Mouse (Mus musculus) CD4-positive, CD25-positive, alpha-beta regulatory T cell, adult 2 months (primary cell): ENCODE data around the gene Tubb1.

ENCODE experiments used
- DNase-seq: peaks from one replicate; pipeline ENCODE4 v3.0.0-alpha.2; 2012; ENCODE audit warnings: low read depth, low spot score

The Tubb1 gene

DNA sequence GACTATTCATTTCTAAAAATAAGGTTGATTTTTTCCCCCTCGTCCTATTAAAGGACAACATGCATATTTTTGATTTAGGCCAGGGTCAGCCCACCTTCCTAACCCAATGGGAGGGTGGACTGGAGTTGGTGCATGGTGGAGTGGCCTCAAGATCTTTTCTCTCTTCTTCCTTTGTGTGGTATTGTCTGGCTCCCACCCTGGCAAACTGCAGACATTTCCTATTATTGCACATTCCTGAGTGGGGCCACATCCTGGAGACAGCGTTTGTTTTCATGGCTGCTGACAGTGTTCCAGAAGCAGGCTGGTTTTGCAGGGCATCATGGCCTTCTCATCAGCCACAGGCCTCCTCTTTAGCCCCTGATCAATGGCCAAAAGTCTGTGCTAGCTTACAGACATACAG is 7.4 kb upstream of the Tubb1 start:
- no peak for DNase-seq

DNA sequence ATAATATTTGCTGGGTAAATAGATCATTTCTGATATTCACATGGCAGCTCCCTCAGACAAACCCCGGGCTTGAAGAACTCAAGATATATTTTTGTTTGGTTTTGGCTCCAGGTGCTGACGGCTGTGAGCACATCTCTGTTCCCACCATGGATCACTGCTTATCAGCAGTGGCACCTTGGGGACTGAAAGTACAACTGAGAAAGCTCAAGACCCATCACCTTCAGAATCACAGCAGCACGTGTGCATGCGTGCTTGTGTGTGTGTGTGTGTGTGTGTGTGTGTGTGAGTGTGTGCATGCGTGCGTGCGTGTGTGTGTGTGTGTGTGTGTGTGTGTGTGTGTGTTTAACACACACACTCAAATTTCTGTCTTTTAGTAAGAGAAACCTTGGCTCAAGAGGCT is 6.1 kb upstream of the Tubb1 start:
- no peak for DNase-seq

DNA sequence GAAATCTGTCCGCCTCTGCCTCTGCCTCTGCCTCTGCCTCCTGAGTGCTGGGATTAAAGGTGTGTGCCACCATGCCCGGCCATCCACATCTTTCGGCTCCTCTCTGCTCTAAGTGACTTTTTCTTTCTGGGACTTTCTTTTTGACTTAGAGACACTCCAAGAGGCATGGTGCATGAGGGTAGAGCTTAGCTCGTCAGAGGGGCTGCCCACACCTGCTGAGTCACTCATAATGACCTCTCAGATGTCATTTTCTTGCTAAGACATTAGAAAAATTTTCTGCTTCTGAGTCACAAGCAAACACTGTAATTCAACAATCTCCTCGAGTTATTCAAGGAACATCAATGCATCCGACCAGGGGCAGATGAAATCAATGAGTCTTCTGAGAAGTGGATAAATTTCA is 5.5 kb upstream of the Tubb1 start:
- DNase-seq, result no peak

DNA sequence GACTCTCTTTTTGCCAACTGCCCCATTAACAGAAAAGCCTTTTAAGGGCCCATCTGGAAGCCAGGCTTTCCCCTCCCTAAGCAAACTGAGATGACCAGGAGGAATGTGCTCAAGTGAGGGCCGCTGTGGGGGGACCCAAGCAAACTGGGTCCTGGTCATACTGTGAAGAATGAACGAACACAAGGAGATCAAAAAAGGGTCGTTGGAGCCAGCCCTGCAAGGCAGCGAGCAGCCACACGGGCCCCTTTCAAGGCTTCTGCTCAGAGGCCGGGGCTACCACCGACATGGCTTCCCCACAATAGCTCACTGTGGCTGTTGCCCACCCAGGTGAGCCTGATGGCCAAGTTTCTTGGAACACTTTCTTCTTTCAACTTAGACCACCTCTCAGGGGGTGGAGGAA is 4.0 kb upstream of the Tubb1 start:
- DNase-seq, result no peak

DNA sequence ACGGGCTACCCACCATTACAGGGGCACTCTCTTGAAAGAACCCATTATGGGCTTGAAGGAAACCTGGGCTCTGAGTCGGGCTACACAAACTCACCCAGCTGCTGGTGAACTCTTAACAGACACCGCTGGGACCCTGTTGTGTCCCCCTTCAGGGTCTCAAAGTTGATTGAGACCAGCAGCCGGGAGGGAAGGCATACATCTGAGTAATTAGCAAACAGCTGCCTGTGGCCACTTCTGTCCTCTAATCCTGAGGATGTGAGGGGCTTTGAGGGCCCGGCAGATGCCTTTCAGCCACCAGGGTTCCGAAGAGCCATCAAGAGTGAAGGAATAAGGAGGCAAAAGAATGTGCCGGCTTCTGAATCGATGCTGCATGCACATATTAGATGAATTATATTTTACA is 3.6 kb upstream of the Tubb1 start:
- no peak for DNase-seq

DNA sequence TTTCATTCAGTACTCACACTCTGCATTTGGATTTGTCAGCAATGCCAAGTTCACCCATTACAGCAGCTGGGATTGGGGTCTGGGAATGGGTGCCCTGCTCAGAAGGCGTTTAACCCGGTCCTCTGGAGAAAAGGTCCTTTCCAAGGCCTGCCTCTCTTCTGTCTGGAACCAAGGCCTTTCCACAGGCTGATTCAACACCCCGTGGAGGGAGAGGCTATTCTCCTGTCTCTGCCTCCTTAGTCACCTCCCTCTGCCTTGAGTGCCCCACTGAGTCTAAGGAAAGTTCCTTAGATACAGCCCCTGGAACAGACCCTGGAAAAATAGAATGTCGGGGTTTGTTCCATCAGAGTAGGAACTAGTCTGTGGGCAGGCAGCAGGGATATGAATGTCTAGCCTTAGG is 2.1 kb upstream of the Tubb1 start:
- DNase-seq, result no peak

DNA sequence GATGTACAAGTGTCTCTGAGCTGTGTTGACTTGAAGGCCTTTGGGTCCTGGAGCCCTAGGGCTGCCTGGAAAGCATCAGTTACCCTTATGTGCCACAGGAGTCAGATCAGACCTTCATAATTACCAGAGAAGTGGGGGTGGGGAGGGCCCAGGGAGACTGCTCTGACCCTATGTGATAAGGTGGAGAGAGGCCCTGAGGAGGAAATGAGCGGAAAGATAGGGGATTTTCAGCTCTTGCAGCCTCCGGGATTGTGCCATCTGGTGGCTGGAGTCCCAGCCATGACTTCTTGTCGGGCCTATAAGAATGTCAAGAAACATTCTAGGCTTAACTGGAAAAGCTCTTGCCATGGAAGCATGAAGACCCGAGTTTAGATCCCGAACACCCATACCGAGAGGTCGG is 3.2 kb downstream of the Tubb1 start:
- no peak for DNase-seq

DNA sequence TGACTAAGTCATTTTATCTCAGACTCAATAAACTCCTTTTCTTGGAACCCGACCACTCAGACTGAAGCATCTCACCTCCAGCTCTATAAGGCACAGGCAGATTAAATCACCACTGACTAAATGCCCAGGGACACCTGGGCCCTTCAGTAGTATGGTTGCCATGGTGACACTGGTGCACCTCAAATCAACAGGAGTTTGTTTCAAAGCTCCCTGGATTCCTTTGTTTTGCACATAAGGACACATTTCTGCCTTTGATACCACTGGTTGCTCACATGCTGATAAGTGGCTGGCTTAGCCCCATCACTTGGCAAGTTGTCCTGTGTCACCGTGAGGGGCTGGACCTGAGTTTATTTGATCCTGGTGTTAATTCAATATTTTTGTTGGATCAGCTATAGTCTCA is 8.9 kb downstream of the Tubb1 start:
- DNase-seq, result no peak

DNA sequence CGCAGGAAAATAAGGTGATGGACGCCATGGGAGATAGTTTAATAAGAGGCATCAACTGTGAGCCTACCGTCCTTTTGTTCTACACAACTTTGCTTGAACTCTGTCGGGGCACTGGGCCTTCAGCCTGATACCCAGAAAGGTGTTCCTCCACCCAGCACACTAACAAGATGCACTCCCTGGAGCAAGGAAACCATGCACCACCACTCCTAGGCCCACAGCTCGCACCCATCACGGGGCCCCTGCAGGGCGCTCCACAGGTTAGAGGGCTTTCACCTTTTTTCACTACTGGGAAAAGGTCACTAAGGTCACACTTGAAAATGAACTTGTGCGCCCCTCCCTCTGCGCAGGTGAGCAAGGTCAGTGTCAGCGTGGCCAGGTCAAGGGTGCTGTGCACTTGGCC is 12.9 kb downstream of the Tubb1 start:
- no peak for DNase-seq

DNA sequence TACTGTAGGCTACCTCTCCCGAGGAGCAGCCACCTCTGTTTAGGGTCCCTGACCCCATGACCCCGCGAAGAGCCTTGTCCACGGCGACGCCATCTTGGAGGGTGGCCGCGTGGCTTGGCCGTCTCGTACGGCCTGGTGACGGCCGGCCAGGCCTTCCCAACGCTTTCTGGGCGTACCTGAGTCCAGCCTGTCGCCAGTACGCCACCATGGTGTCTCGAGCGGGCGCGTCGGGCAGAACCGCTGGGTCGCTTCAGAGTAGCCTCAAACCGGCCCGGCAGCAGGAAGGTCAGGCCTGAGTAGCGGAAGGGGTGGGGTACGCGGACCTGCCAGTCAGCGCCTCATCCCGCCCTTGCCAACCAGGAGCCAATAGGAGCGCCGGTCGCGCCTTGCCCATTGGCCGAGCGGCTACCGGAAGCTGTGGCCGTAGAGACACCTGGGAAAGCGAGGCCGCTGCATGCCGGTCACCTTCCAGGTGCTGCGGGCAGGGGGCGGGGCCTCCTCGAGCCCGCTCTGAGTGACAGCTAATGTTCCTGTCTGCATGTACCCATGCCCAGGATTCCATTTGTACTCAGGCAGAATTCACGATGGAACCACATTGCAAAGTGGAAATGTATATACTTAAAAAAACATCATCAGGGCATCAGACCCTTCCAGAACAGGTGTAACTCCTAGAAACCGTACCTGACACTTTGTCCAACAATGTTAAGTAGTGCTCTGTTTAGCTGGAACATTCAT is 13.5 kb downstream of the Tubb1 start, which contains the start of gene Atp5e:
Gene Atp5e, minus strand, starts transcription at position 317 of the 735 bp plus-strand sequence.
- DNase-seq, result peak; percentile 89

DNA sequence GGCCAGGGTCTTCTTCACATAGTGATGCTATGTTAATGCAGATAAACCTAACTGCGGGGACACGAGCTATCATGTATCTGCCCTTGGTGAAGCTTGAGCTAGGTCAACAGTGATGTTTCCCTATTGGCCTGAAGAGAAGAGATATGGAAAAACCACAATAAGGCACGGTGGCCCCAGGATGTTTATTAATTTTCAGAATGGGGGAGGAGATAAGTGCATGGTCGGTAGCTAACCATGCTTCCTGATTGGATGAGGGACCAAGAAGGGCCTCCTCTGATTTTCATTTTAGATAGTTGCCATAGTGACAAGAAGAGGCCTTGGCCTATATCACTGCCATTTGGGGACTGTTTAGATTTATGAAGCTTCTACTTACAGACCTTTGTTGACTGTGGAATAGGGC is 19.8 kb downstream of the Tubb1 start:
- peak; percentile 53 for DNase-seq

DNA sequence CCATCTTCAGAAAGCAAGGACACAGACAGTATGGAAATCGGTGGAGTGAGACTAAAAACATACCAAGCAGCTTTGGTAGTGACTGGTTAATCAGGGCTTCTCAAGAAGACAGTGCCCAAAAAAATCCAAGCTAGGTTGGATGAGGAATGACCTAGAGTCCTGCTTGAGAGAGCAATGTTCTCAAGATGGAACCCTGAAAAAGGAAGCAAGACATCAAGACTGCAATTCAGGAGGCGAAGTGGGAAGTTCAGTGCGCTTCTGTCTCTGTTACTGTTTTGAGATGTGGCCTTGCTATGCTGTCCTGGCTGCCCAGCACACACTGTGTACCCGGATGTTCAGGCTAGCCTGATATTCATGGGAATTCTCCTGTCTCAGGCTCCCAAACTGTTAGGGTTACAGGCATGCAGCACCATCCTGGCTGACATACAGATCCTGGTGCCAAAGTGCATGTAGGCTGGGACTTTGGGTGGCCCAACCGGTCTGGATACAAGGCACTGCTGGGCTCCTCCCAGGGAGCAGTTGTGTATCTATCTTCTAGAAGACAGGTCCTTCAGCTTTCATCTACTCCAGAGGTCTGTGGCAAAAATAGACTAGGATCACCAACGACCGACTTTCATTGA is 20.4 kb downstream of the Tubb1 start:
- no peak for DNase-seq

DNA sequence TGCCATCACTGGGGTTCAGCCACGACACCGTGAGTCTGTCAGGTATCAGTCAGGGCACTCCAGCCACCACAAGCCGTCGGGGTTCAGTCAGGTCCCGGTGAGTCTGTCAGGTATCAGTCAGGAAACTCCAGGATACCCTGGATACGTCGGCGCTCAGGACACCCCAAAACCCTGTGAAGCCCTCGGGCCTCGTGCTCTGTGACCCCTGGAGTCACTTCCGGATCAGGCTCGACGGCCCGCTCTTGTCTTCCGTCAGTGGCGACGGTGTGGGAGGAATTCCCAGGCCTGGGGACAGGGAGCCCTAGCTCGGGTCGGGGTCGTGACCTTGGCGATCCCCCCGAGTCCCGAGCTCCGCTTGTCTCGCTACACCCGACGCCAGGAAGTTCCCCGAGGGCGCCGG is 21.9 kb downstream of the Tubb1 start:
- no peak for DNase-seq

DNA sequence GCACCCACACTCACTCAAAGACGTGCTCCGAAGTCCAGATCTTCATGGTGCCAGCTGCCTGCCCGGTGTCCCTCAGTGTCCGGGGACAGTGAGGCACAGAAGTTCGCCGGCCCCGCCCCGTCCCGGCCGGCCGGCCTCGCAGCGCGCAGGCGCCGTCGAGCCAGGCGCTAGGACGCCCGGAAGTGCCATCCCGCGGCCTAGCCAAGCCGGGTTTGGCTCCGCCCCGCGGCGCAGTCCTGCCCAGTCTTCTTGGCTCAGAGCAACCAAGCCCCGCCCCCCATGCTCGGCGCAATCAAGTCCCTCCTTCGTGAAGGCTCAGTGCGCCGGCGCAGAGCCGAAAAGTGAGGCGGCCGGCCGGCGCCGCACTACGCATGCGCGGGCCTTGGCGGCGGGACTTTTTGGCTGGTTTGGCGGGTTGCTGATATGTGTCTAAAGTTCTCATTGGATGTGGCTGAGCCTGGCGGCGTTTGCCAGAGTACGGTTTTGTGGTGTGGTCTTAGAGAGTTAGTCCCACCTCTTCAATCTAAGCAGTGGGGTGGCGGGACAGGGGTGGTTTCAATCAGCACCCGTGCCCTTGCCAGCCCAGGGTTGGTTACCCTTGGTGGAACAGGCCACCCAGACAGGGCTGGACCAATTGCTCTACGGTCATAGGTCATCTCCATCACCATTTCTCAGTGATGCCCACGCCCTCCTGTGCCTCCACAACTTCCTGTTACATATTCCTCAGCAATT is 22.5 kb downstream of the Tubb1 start, which contains the start of gene Prelid3b:
Gene Prelid3b, minus strand, starts transcription at position 264 of the 732 bp plus-strand sequence.
- DNase-seq, result peak; percentile 100

DNA sequence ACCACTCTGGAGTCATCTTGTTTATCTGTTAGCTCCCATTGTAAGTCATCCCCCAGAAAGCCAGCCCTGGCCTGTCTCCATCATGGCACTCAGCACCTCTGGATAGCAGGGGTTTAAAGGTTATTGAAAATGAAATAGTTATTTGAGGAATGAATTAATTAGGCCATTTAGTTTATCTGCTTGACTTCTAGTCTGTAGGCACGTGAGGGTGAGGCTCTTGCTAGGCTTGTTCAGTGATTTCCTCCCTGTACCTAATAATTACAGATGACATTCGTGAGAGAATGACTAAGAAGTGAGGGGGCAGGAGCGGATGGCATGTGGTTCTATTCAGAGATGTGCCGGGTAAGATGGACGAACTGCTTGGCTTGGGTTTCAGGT is 23.0 kb downstream of the Tubb1 start:
- DNase-seq, result peak; percentile 28

DNA sequence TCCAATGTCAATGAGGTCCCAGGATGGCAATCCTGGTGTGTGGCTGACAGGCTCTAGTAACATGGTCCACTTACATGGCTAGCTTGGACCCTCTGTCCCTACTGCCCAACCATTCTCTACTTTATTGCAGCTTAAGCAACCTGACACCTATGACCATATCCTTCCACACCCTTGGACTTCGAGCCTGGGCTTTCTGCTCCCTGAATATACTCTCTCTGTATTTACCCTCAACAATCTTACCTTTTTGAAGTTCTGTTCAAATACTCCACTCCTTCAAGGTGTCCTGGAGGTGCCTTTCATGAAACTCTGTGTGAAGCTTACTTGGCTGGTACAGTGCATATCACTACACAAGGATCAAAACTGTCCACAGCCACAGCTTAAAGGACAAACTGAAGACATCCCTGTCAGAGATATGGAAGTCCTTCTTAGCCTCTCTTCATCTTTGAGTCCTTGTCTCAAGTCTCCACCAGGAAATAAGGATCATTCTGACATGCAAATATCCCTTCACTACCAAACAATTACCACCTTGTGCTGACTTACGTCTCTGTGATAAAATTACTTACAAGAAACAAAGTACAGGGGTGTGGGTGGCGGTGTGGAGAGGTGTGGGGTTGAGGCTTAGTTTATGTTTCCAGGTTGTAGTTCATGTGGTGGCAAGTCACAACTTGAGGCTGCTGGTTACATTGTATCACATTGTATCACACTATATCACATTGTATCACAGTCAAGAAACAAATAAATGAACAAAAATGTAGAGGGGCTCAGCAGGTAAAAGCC is 27.2 kb downstream of the Tubb1 start:
- no peak for DNase-seq

DNA sequence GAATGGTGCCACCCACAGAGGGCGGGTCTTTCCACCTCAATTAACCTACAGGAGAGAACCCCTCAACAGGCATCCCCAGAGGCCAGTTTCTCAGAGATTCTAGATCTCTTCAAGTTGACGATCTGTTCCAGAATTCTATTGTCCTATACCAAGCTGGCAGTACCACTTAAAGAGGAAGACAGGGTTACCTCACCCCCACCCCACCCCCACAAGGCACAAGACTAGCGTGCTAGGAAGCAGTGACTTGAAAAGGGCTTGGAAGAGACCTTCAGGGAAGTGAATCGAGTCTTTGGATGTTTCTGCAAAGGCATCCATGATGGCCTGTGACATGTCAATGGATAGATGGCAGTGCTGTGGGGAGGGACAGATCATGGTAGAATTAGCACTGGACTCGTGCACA is 28.3 kb downstream of the Tubb1 start:
- no peak for DNase-seq

DNA sequence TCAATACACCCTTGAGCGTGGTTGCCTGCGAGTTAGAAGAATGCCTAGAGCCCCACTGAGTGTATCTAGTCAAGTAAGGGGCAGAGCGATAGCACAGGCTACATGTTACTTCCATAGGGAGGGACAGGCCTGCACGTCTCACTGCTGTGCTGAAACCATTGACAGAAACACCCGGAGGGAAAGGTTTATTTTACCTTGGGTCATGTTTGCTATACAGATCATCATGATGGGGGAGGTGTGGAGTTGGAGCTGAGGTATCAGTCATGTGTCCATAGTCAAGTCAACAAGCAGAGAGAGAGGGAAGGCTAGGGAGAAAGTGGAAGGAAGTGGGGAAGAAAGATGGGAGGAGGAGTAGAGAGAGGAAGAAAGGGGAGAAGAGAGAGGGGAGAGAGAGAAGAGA is 36.5 kb downstream of the Tubb1 start:
- DNase-seq, result no peak

DNA sequence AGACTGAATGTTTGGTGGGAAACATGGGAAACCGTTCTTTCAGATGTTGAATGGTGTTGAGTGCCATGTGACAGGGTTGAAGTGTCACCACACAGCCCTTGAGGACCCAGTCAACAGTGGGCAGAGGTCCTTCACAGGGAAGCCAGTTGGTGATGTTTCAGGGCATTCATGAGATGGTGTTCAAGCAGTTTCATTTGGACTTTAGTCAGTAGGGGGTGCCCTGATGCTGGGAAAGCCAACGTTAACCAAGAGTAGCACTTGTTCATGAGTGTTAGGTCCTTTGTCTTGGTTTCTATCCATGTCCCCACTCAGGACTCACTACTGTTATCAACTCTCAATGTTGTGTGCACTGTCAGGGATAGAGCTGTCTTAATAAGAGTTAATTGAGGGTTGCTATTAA is 42.4 kb downstream of the Tubb1 start:
- peak; percentile 81 for DNase-seq

DNA sequence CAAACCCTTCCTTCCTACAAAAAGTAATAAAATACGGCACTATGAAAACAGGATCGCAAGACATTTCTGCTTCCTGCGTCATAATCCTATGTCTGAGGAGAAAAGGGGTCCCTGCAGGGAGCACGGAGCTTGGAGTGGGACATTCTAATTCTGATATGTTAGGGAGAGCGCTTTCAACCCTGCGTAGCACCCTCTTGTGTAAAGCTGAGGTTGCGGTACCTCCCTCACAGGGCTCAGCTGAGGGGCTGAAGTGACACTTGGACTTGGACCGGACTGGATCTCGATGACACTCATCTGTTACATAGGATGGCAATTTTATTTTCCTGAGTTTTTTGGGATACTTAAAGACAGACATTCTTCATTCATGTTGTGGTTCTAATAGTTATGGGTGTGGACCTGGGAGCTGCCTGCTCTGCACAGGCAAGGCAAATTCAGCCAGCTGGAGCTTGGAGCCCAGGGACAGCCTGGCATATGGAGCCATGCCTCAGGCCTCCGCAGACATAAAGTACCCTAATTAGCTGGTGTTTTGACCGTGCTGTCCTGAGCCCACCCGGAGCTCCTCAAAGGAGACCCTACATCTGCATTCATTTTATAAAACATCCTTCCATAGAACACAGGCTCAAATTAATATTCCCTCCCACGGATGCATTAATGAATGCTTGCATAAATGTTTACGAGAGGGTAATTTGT is 50.5 kb downstream of the Tubb1 start:
- DNase-seq, result no peak

DNA sequence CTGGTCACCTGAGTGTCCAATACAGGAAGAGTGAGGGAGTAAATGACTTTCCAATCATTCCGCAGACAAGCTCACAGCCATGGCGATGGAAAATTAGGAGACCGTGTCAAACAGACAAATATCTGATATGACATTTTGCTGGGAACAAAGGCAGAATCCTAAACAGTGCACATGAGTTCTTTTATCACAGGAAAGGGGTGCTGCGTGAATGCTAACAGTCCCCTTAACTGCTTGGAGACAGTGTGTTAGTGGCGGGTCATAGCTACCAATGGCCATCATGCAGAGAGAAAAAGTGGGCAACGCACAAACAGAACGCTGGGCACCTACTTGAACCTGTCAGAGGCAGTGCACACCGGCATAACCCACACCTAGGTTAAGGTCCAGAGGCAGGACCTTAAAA is 51.0 kb downstream of the Tubb1 start:
- no peak for DNase-seq
